Mouse (Mus musculus): ENCODE measurements at regions not wholly inside any gene's neighbourhood (a gene's known extent, or its start where the extent isn't known, plus 50 kb on each side); places are given as distances from the start of the nearest gene placed in this dataset.

DNA sequence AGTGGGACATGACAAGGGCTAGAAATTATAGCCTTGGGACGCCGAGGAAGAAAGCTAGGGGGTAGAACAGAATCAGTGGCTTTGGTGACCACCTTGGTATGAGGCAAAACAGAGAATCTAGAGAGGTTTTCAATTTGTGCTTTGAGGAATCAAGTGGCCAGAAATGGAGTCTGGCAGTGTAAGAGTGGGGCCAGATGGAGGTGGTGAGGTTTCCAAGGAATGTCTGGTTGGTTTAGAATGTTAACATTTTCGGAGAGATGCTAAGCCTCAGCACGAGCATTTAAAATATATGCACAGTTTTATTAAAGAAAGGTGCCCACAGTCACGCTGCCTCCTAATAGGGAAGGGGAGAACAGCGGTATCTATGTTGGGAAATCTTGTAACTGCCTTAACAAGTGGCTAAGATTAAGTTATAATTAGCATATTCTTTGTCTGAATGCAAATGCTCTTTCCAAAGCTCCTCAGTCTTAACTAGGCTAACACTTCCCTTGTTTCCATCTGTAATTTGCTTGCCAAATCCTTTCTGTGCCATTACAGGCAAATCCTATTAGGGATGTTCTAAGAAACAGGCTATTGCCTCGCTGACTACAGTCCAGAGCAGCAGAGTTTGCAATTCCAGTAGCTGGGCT lies 117.9 kb upstream of the Pbx1 start:
- H3K27me3 ChIP-seq (ENCODE audit: insufficient read depth, low read length): no peaks in the 10 kb centered on the region
- TF ChIP-seq POU5F1 (IDR thresholded peaks at IDR 0.05; ENCODE audit: borderline replicate concordance, low read length) (no peak), NANOG (IDR thresholded peaks at IDR 0.05; ENCODE audit: borderline replicate concordance, low read length) (no peak), CTCF (conservative IDR thresholded peaks at IDR 0.05; ENCODE audit: low read length) (no peak)
- H3K4me3 ChIP-seq (replicated peaks; ENCODE audit: low read length): no peak overlapping the region
- H3K36me3 ChIP-seq (ENCODE audit: insufficient read depth, low read length): no peaks in the 10 kb centered on the region
- no peaks in the 10 kb centered on the region for H3K9me3 ChIP-seq (ENCODE audit: low read length)
- no peaks in the 10 kb centered on the region for H3K4me1 ChIP-seq (replicated peaks; ENCODE audit: low read depth, low read length)

DNA sequence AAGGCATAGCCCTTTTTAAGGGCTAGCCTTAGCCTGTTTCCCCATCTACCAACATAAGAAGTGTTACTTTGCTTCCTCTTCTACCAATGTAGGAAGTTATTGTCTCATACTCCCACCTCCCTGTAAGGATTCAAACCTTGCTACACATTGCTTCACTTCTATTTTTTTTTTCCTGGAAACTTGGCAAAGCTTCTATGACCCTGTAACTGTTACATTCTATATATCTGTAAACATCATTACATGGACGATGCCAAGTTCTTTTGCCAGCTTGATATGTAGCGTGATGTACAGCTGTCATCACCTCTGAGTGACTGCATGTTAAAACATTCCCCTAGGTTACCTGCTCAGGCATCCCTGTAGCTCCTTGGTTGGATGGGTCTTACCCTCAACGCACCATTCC lies 114.1 kb upstream of the Pbx1 start:
- Histone ChIP-seq H3K9me3 (ENCODE audit: low read length) (no peaks in the 10 kb centered on the region), H3K36me3 (ENCODE audit: insufficient read depth, low read length) (no peaks in the 10 kb centered on the region), H3K4me3 (replicated peaks; ENCODE audit: low read length) (no peak overlapping the region), H3K4me1 (replicated peaks; ENCODE audit: low read depth, low read length) (no peaks in the 10 kb centered on the region), H3K27me3 (ENCODE audit: insufficient read depth, low read length) (no peaks in the 10 kb centered on the region)
- TF ChIP-seq POU5F1 (IDR thresholded peaks at IDR 0.05; ENCODE audit: borderline replicate concordance, low read length) (no peak), CTCF (conservative IDR thresholded peaks at IDR 0.05; ENCODE audit: low read length) (no peak), NANOG (IDR thresholded peaks at IDR 0.05; ENCODE audit: borderline replicate concordance, low read length) (no peak)

DNA sequence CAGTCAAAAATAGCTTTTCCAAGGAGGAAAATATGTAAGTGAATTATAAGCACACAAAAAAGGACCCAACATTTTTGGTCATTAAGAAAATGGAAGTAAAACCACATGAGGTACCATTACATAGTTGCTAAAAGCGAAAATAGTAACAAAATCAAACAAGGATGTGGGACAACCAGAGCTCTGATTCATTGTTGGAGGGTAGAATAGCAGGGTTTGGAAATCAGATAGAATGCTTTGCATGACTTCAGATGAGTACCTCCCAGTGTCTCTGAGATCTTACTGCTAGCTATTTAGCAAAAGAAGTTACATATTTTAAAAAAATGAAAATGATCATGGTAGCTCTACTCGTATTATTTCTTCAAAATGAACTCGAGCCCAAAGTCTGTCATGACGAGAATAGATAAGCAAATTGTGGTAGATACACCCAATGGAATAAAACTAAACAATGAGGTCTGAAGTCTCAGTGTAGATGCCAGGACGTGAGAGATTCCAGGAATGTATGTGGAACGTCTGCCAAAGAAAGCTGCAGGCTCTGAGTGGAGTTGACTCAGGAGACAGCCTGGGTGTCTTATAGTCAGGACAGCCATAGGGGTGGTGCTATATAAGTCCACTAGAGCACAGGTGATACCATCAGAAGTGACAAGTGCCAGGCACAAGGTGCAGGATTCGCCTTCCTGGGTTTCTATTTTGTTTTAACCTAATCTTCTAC lies 113.2 kb upstream of the Pbx1 start:
- TF ChIP-seq POU5F1 (IDR thresholded peaks at IDR 0.05; ENCODE audit: borderline replicate concordance, low read length): no peak
- TF ChIP-seq NANOG (IDR thresholded peaks at IDR 0.05; ENCODE audit: borderline replicate concordance, low read length): no peak
- no peak for TF ChIP-seq CTCF (conservative IDR thresholded peaks at IDR 0.05; ENCODE audit: low read length)
- H3K4me1 ChIP-seq (replicated peaks; ENCODE audit: low read depth, low read length): no peaks in the 10 kb centered on the region
- no peak overlapping the region for H3K4me3 ChIP-seq (replicated peaks; ENCODE audit: low read length)
- no peaks in the 10 kb centered on the region for H3K27me3 ChIP-seq (ENCODE audit: insufficient read depth, low read length)
- no peaks in the 10 kb centered on the region for H3K9me3 ChIP-seq (ENCODE audit: low read length)
- H3K36me3 ChIP-seq (ENCODE audit: insufficient read depth, low read length): no peaks in the 10 kb centered on the region

DNA sequence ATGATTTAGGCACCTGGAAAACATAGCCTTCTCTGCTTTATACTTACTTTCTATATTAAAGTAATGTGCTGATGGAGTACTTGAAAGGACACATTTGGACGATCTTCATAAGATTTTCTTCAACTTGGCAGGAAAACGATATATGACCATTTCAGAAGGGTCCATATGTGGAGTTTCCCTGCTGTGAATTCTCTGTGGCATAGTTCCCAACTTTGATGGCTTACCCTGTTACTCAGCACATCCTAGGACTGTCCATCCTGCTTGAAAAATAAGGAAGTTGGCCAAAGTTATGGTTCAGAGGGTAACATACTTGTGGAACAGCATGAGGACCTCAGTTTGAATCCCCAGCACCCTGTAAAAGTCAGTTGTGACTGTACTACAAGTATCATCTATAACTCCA lies 109.2 kb upstream of the Pbx1 start:
- no peak overlapping the region for H3K4me3 ChIP-seq (replicated peaks; ENCODE audit: low read length)
- TF ChIP-seq CTCF (conservative IDR thresholded peaks at IDR 0.05; ENCODE audit: low read length) (no peak), POU5F1 (IDR thresholded peaks at IDR 0.05; ENCODE audit: borderline replicate concordance, low read length) (no peak), NANOG (IDR thresholded peaks at IDR 0.05; ENCODE audit: borderline replicate concordance, low read length) (no peak)
- no peaks in the 10 kb centered on the region for H3K27me3 ChIP-seq (ENCODE audit: insufficient read depth, low read length)
- H3K36me3 ChIP-seq (ENCODE audit: insufficient read depth, low read length): no peaks in the 10 kb centered on the region
- no peaks in the 10 kb centered on the region for H3K9me3 ChIP-seq (ENCODE audit: low read length)
- H3K4me1 ChIP-seq (replicated peaks; ENCODE audit: low read depth, low read length): no peaks in the 10 kb centered on the region

DNA sequence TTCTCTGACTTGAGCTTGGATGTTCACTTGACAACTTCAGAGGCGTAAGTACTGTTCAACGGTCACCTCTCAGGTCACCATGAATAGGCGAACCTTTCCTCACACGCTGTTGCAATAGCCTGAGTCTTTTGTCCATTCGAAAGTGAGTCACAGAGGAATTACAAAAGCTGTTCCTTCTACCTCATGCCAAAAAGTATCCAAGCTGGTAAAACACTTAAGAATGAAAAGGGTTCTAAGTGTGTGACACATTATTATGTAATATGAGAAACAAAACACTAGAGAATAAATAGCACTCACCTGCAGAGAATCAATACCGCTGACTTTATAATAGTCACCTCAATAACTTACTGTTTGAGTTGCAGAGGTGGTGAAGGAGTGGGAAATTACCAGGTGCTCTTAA lies 86.0 kb upstream of the Pbx1 start:
- H3K27me3 ChIP-seq (ENCODE audit: insufficient read depth, low read length): no peaks in the 10 kb centered on the region
- H3K4me3 ChIP-seq (replicated peaks; ENCODE audit: low read length): no peak overlapping the region
- TF ChIP-seq POU5F1 (IDR thresholded peaks at IDR 0.05; ENCODE audit: borderline replicate concordance, low read length): no peak
- no peak for TF ChIP-seq NANOG (IDR thresholded peaks at IDR 0.05; ENCODE audit: borderline replicate concordance, low read length)
- no peak for TF ChIP-seq CTCF (conservative IDR thresholded peaks at IDR 0.05; ENCODE audit: low read length)
- H3K9me3 ChIP-seq (ENCODE audit: low read length): no peaks in the 10 kb centered on the region
- no peaks in the 10 kb centered on the region for H3K36me3 ChIP-seq (ENCODE audit: insufficient read depth, low read length)
- H3K4me1 ChIP-seq (replicated peaks; ENCODE audit: low read depth, low read length): no peaks in the 10 kb centered on the region

DNA sequence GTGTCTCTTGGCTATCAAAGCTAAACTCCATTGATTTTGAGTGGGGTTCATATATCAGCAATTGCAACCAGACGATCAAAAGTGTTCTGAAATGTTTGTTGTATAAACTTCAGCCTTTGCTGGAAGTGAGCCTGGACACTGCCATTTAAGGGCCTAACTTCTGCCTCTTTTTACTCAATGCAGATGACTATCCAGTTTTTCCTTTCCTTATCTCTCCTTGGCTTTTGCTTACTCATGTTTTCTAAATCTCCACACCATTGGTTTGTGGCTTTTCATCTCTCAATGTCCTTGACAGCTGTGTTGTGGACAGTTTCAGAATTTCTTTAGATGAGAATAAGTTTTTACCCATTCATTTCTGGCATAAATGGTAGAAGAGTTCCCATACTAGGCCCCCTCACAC lies 74.3 kb upstream of the Pbx1 start:
- H3K36me3 ChIP-seq (ENCODE audit: insufficient read depth, low read length): no peaks in the 10 kb centered on the region
- H3K9me3 ChIP-seq (ENCODE audit: low read length): peaks cover 16% of the 10 kb centered on the region
- no peak overlapping the region for H3K4me3 ChIP-seq (replicated peaks; ENCODE audit: low read length)
- H3K4me1 ChIP-seq (replicated peaks; ENCODE audit: low read depth, low read length): no peaks in the 10 kb centered on the region
- no peak for TF ChIP-seq POU5F1 (IDR thresholded peaks at IDR 0.05; ENCODE audit: borderline replicate concordance, low read length)
- TF ChIP-seq CTCF (conservative IDR thresholded peaks at IDR 0.05; ENCODE audit: low read length): no peak
- no peak for TF ChIP-seq NANOG (IDR thresholded peaks at IDR 0.05; ENCODE audit: borderline replicate concordance, low read length)
- no peaks in the 10 kb centered on the region for H3K27me3 ChIP-seq (ENCODE audit: insufficient read depth, low read length)

DNA sequence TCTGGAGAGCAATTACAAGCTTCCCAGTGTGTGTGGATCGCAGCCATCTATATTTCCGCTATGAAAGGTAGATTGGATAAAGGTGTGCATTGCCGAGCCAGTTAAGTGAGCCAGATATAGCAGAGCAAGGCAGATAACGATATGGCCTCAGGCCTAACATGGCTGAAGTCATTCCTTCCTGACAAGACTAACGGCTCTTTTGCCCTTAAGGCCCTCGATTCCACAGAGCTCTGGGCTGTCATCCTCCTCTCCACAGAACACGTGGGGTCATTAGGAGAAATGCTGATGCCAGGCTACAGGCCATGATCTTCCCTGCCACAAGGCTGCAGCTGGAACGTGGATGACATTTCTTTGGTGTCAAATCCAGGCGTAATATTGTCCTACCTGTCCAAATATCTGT lies 72.7 kb upstream of the Pbx1 start:
- no peak for TF ChIP-seq POU5F1 (IDR thresholded peaks at IDR 0.05; ENCODE audit: borderline replicate concordance, low read length)
- TF ChIP-seq CTCF (conservative IDR thresholded peaks at IDR 0.05; ENCODE audit: low read length): no peak
- no peak for TF ChIP-seq NANOG (IDR thresholded peaks at IDR 0.05; ENCODE audit: borderline replicate concordance, low read length)
- H3K4me1 ChIP-seq (replicated peaks; ENCODE audit: low read depth, low read length): no peaks in the 10 kb centered on the region

DNA sequence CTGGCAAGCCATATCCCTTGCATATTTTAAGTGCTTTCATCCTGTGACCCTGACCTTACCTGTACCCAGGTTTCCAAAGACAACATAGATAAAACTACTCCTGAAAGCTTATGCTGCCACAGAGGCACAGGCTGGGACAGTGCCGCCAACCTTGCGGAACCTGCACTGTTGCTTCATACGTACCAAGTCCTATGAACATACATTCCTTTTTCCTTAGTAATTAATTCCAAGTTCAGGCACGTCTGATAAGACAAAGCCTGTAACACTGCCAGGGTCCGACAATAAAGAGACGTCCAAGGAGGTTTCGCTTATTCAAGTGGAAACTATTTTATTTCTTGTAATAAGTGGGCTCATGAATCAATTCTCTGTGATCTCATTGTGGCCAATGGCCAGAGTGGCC lies 70.2 kb upstream of the Pbx1 start:
- H3K9me3 ChIP-seq (ENCODE audit: low read length): peaks cover 16% of the 10 kb centered on the region
- H3K4me1 ChIP-seq (replicated peaks; ENCODE audit: low read depth, low read length): no peaks in the 10 kb centered on the region
- TF ChIP-seq POU5F1 (IDR thresholded peaks at IDR 0.05; ENCODE audit: borderline replicate concordance, low read length) (no peak), NANOG (IDR thresholded peaks at IDR 0.05; ENCODE audit: borderline replicate concordance, low read length) (no peak), CTCF (conservative IDR thresholded peaks at IDR 0.05; ENCODE audit: low read length) (no peak)
- H3K27me3 ChIP-seq (ENCODE audit: insufficient read depth, low read length): no peaks in the 10 kb centered on the region
- H3K4me3 ChIP-seq (replicated peaks; ENCODE audit: low read length): no peak overlapping the region
- no peaks in the 10 kb centered on the region for H3K36me3 ChIP-seq (ENCODE audit: insufficient read depth, low read length)

More for the DNA sequence above, 72.7 kb upstream of the Pbx1 start:
- H3K9me3 ChIP-seq (ENCODE audit: low read length): peaks cover 16% of the 10 kb centered on the region
- H3K36me3 ChIP-seq (ENCODE audit: insufficient read depth, low read length): no peaks in the 10 kb centered on the region
- H3K4me3 ChIP-seq (replicated peaks; ENCODE audit: low read length): no peak overlapping the region
- no peaks in the 10 kb centered on the region for H3K27me3 ChIP-seq (ENCODE audit: insufficient read depth, low read length)

Measured in E14TG2a.4 (cell line).